Mouse (Mus musculus) spleen, postnatal 10 days (tissue): ENCODE data around the gene Sphk2.
"Not testable (repeated sequence)": the region's sequence is repeated elsewhere in the genome, so short reads cannot be mapped to it uniquely, and the experiment has no call there.

ENCODE experiments used
- DNase-seq, 2 experiments: peaks; one replicate each; pipeline ENCODE4 v3.0.0; 2021 to 2022; ENCODE audit warnings: low spot score in 2 of 2

Sphk2 gene

GRCm38 (mm10) chr7:45693921-45694591 is 23.7 kb downstream of the Sphk2 start, which contains the start of gene Sec1:
Gene Sec1, minus strand, starts transcription at chr7:45694402.
- no peak for DNase-seq

- no peak for DNase-seq
Observed at GRCm38 (mm10) chr7:45692364-45692763, 25.4 kb downstream of the Sphk2 start.

- DNase-seq, result no peak
Observed at GRCm38 (mm10) chr7:45689800-45690199, 28.0 kb downstream of the Sphk2 start.

- no peak for DNase-seq
Observed at GRCm38 (mm10) chr7:45689099-45689498, 28.7 kb downstream of the Sphk2 start.

- no peak for DNase-seq
Observed at GRCm38 (mm10) chr7:45686841-45687240, 31.0 kb downstream of the Sphk2 start.

GRCm38 (mm10) chr7:45685811-45686210 is 32.0 kb downstream of the Sphk2 start:
- no peak for DNase-seq

GRCm38 (mm10) chr7:45683396-45684050 is 34.3 kb downstream of the Sphk2 start, which contains the start of gene Ntn5:
Gene Ntn5, plus strand, starts transcription at chr7:45684022.
- DNase-seq, result no peak

GRCm38 (mm10) chr7:45682144-45683126 is 35.4 kb downstream of the Sphk2 start:
- DNase-seq, result peak; percentile 68 to 89

- peak in 1 of 2 experiments; percentile 67 for DNase-seq
Observed at GRCm38 (mm10) chr7:45681046-45681736, 36.6 kb downstream of the Sphk2 start.

- DNase-seq, result no peak
Observed at GRCm38 (mm10) chr7:45679966-45680621, 37.7 kb downstream of the Sphk2 start.

GRCm38 (mm10) chr7:45678513-45678912 is 39.3 kb downstream of the Sphk2 start:
- no peak for DNase-seq

- no peak for DNase-seq
Observed at GRCm38 (mm10) chr7:45677627-45678295, 40.0 kb downstream of the Sphk2 start.

GRCm38 (mm10) chr7:45668921-45669320 is 48.9 kb downstream of the Sphk2 start:
- no peak for DNase-seq

- no peak for DNase-seq
Observed at GRCm38 (mm10) chr7:45667761-45668160, 50.0 kb downstream of the Sphk2 start.

GRCm38 (mm10) chr7:45666161-45666560 is 51.6 kb downstream of the Sphk2 start, which contains the start of gene Fut2:
Gene Fut2, minus strand, starts transcription at chr7:45666394.
- no peak for DNase-seq

GRCm38 (mm10) chr7:45665303-45666138 is 52.3 kb downstream of the Sphk2 start:
- no peak for DNase-seq

- not testable (repeated sequence) for DNase-seq
Observed at GRCm38 (mm10) chr7:45661702-45662101, 56.1 kb downstream of the Sphk2 start.

- DNase-seq, result no peak
Observed at GRCm38 (mm10) chr7:45660746-45661478, 56.9 kb downstream of the Sphk2 start.
